Mouse (Mus musculus): ENCODE measurements at regions not wholly inside any gene's neighbourhood (a gene's known extent, or its start where the extent isn't known, plus 50 kb on each side); places are given as distances from the start of the nearest gene placed in this dataset.
"Not testable (repeated sequence)": the region's sequence is repeated elsewhere in the genome, so short reads cannot be mapped to it uniquely, and the experiment has no call there.

DNA sequence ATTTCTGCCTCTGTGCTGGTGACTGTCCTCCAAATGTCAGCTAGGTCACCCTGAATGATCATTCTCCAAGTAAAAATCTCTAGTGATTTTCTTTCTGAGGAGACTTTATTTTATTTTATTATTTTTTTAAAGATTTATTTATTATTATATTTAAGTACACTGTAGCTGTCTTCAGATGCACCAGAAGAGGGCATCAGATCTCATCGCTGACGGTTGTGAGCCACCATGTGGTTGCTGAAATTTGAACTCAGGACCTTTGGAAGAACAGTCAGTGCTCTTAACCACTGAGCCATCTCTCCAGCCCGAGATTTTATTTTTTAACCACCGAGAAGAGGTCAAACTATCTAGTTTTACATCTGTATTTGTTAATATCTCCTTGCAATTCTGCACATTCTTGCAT lies 50.5 kb upstream of the Slc44a3 start:
- not testable (repeated sequence) for DNase-seq (ENCODE audit: low spot score)

Data from urinary bladder, postnatal 14 days (tissue).